Mouse (Mus musculus): Measurements from ENCODE around the gene Cenpl. TPM values are rescaled to one million over a fixed set of nuclear protein-coding genes. Genes with fewer than 3 reads are reported as not detected.
A peak's percentile ranks its signal among the peaks of the same experiment; 100 is the strongest.

Cenpl gene
- polyA plus RNA-seq, 1 experiment: 1.2 TPM

GRCm38 (mm10) chr1:161033856-161034434 lies 36.6 kb upstream of the Cenpl start:
- Histone ChIP-seq H3K27me3 (ENCODE audit: control insufficient read depth, insufficient read depth, low read length) (no peaks in the 10 kb centered on the region), H3K4me3 (ENCODE audit: low read depth, low read length) (peak overlapping the region; percentile 93), H3K4me1 (ENCODE audit: control insufficient read depth, insufficient read depth, insufficient read length, low read length) (peaks cover 6% of the 10 kb centered on the region; the same call in 1 of the 2 replicates), H3K27ac (ENCODE audit: insufficient read depth, low read depth, low read length) (peak overlapping the region; percentile 85), H3K36me3 (ENCODE audit: control insufficient read depth, insufficient read depth, low read length) (peaks cover 29% of the 10 kb centered on the region)
- 1% methylated on average over 21 of the region's 21 CpGs for WGBS
- TF ChIP-seq POLR2A (IDR thresholded peaks at IDR 0.05; ENCODE audit: low read depth, low read length) (no peak), CTCF (IDR thresholded peaks at IDR 0.05; ENCODE audit: extremely low read depth, insufficient read length, insufficient replicate concordance, low read depth, low read length) (no peak)

GRCm38 (mm10) chr1:161034435-161035280 lies 35.9 kb upstream of the Cenpl start, which contains the start of gene Zbtb37:
Zbtb37 (minus strand) TSS chr1:161034849.
- 1% methylated on average over 71 of the region's 76 CpGs for WGBS

GRCm38 (mm10) chr1:161035281-161035785 lies 35.2 kb upstream of the Cenpl start:
- no peaks in the 10 kb centered on the region for H3K27me3 ChIP-seq (ENCODE audit: control insufficient read depth, insufficient read depth, low read length)
- no peak for TF ChIP-seq CTCF (IDR thresholded peaks at IDR 0.05; ENCODE audit: extremely low read depth, insufficient read length, insufficient replicate concordance, low read depth, low read length)
- no peak for TF ChIP-seq POLR2A (IDR thresholded peaks at IDR 0.05; ENCODE audit: low read depth, low read length)
- WGBS: under 1% methylated on average over 14 of the region's 14 CpGs
- H3K4me1 ChIP-seq (ENCODE audit: control insufficient read depth, insufficient read depth, insufficient read length, low read length): peaks cover 6% of the 10 kb centered on the region; the same call in 1 of the 2 replicates
- H3K4me3 ChIP-seq (ENCODE audit: low read depth, low read length): peak overlapping the region; percentile 93
- H3K36me3 ChIP-seq (ENCODE audit: control insufficient read depth, insufficient read depth, low read length): peaks cover 30% of the 10 kb centered on the region
- H3K27ac ChIP-seq (ENCODE audit: insufficient read depth, low read depth, low read length): peak overlapping the region; percentile 77

More at GRCm38 (mm10) chr1:161034435-161035280, 35.9 kb upstream of the Cenpl start, which contains the start of gene Zbtb37:
- peak within 1 kb of the TSS; percentile 93 for H3K4me3 ChIP-seq (ENCODE audit: low read depth, low read length)
- peaks cover 6% of the 10 kb centered on the region; the same call in 1 of the 2 replicates for H3K4me1 ChIP-seq (ENCODE audit: control insufficient read depth, insufficient read depth, insufficient read length, low read length)
- peaks cover 30% of the 10 kb centered on the region for H3K36me3 ChIP-seq (ENCODE audit: control insufficient read depth, insufficient read depth, low read length)
- no peaks in the 10 kb centered on the region for H3K27me3 ChIP-seq (ENCODE audit: control insufficient read depth, insufficient read depth, low read length)
- H3K27ac ChIP-seq (ENCODE audit: insufficient read depth, low read depth, low read length): peak within 1 kb of the TSS; percentile 85
- TF ChIP-seq CTCF (IDR thresholded peaks at IDR 0.05; ENCODE audit: extremely low read depth, insufficient read length, insufficient replicate concordance, low read depth, low read length) (peak; percentile 8; the same call in 1 of the 2 replicates), POLR2A (IDR thresholded peaks at IDR 0.05; ENCODE audit: low read depth, low read length) (peak; percentile 100)

GRCm38 (mm10) chr1:161035786-161036404 lies 34.6 kb upstream of the Cenpl start:
- H3K4me3 ChIP-seq (ENCODE audit: low read depth, low read length): peak overlapping the region; percentile 93; the same call in 1 of the 2 replicates
- WGBS: 1% methylated on average over 6 of the region's 6 CpGs
- peak overlapping the region; percentile 77 for H3K27ac ChIP-seq (ENCODE audit: insufficient read depth, low read depth, low read length)
- no peaks in the 10 kb centered on the region for H3K27me3 ChIP-seq (ENCODE audit: control insufficient read depth, insufficient read depth, low read length)
- H3K4me1 ChIP-seq (ENCODE audit: control insufficient read depth, insufficient read depth, insufficient read length, low read length): peaks cover 6% of the 10 kb centered on the region; the same call in 1 of the 2 replicates
- TF ChIP-seq CTCF (IDR thresholded peaks at IDR 0.05; ENCODE audit: extremely low read depth, insufficient read length, insufficient replicate concordance, low read depth, low read length) (no peak), POLR2A (IDR thresholded peaks at IDR 0.05; ENCODE audit: low read depth, low read length) (no peak)
- H3K36me3 ChIP-seq (ENCODE audit: control insufficient read depth, insufficient read depth, low read length): peaks cover 30% of the 10 kb centered on the region

GRCm38 (mm10) chr1:161036411-161036841 lies 34.1 kb upstream of the Cenpl start:
- Histone ChIP-seq H3K27ac (ENCODE audit: insufficient read depth, low read depth, low read length) (peak overlapping the region; percentile 77), H3K4me3 (ENCODE audit: low read depth, low read length) (peak overlapping the region; percentile 93; the same call in 1 of the 2 replicates), H3K27me3 (ENCODE audit: control insufficient read depth, insufficient read depth, low read length) (no peaks in the 10 kb centered on the region), H3K4me1 (ENCODE audit: control insufficient read depth, insufficient read depth, insufficient read length, low read length) (peaks cover 6% of the 10 kb centered on the region; the same call in 1 of the 2 replicates), H3K36me3 (ENCODE audit: control insufficient read depth, insufficient read depth, low read length) (peaks cover 30% of the 10 kb centered on the region)
- TF ChIP-seq POLR2A (IDR thresholded peaks at IDR 0.05; ENCODE audit: low read depth, low read length) (no peak), CTCF (IDR thresholded peaks at IDR 0.05; ENCODE audit: extremely low read depth, insufficient read length, insufficient replicate concordance, low read depth, low read length) (no peak)
- WGBS: under 1% methylated on average over 5 of the region's 5 CpGs

GRCm38 (mm10) chr1:161037026-161037425 lies 33.5 kb upstream of the Cenpl start:
- Histone ChIP-seq H3K27ac (ENCODE audit: insufficient read depth, low read depth, low read length) (no peak overlapping the region), H3K4me3 (ENCODE audit: low read depth, low read length) (no peak overlapping the region), H3K27me3 (ENCODE audit: control insufficient read depth, insufficient read depth, low read length) (no peaks in the 10 kb centered on the region), H3K4me1 (ENCODE audit: control insufficient read depth, insufficient read depth, insufficient read length, low read length) (peaks cover 6% of the 10 kb centered on the region; the same call in 1 of the 2 replicates), H3K36me3 (ENCODE audit: control insufficient read depth, insufficient read depth, low read length) (peaks cover 31% of the 10 kb centered on the region)
- no peak for TF ChIP-seq POLR2A (IDR thresholded peaks at IDR 0.05; ENCODE audit: low read depth, low read length)
- no peak for TF ChIP-seq CTCF (IDR thresholded peaks at IDR 0.05; ENCODE audit: extremely low read depth, insufficient read length, insufficient replicate concordance, low read depth, low read length)
- 0% methylated on average over 1 of the region's 1 CpGs for WGBS
